Mouse (Mus musculus): ENCODE results near the gene Nsun6. TPM values are rescaled to one million over a fixed set of nuclear protein-coding genes. Genes with fewer than 3 reads are reported as not detected.

Nsun6 gene
- polyA plus RNA-seq, 1 experiment = 0.24 TPM

- no peak overlapping the region for H3K4me3 ChIP-seq (ENCODE audit: low read depth, low read length)
- no peak overlapping the region for H3K27ac ChIP-seq (ENCODE audit: insufficient read depth, low read depth, low read length)
- H3K36me3 ChIP-seq (ENCODE audit: control insufficient read depth, insufficient read depth, low read length) = peaks cover 11% of the 10 kb centered on the region; the same call in 1 of the 2 replicates
- no peaks in the 10 kb centered on the region for H3K4me1 ChIP-seq (ENCODE audit: control insufficient read depth, insufficient read depth, insufficient read length, low read length)
- TF ChIP-seq POLR2A (IDR thresholded peaks at IDR 0.05; ENCODE audit: low read depth, low read length) = no peak
- no peak for TF ChIP-seq CTCF (IDR thresholded peaks at IDR 0.05; ENCODE audit: extremely low read depth, insufficient read length, insufficient replicate concordance, low read depth, low read length)
- no peaks in the 10 kb centered on the region for H3K27me3 ChIP-seq (ENCODE audit: control insufficient read depth, insufficient read depth, low read length)
- WGBS = 84% methylated on average over 5 of the region's 5 CpGs
Measured at GRCm38 (mm10) chr2:14997836-14998235, 57.0 kb downstream of the Nsun6 start.

- Histone ChIP-seq H3K36me3 (ENCODE audit: control insufficient read depth, insufficient read depth, low read length) (peaks cover 11% of the 10 kb centered on the region; the same call in 1 of the 2 replicates), H3K4me1 (ENCODE audit: control insufficient read depth, insufficient read depth, insufficient read length, low read length) (no peaks in the 10 kb centered on the region), H3K4me3 (ENCODE audit: low read depth, low read length) (no peak overlapping the region), H3K27ac (ENCODE audit: insufficient read depth, low read depth, low read length) (no peak overlapping the region), H3K27me3 (ENCODE audit: control insufficient read depth, insufficient read depth, low read length) (no peaks in the 10 kb centered on the region)
- WGBS = 94% methylated on average over 4 of the region's 4 CpGs
- TF ChIP-seq POLR2A (IDR thresholded peaks at IDR 0.05; ENCODE audit: low read depth, low read length) (no peak), CTCF (IDR thresholded peaks at IDR 0.05; ENCODE audit: extremely low read depth, insufficient read length, insufficient replicate concordance, low read depth, low read length) (no peak)
Measured at GRCm38 (mm10) chr2:14996036-14996435, 58.8 kb downstream of the Nsun6 start.

GRCm38 (mm10) chr2:14992531-14992930 is 62.3 kb downstream of the Nsun6 start:
- Histone ChIP-seq H3K36me3 (ENCODE audit: control insufficient read depth, insufficient read depth, low read length) (peaks cover 9% of the 10 kb centered on the region; the same call in 1 of the 2 replicates), H3K4me3 (ENCODE audit: low read depth, low read length) (no peak overlapping the region), H3K27ac (ENCODE audit: insufficient read depth, low read depth, low read length) (no peak overlapping the region), H3K4me1 (ENCODE audit: control insufficient read depth, insufficient read depth, insufficient read length, low read length) (no peaks in the 10 kb centered on the region), H3K27me3 (ENCODE audit: control insufficient read depth, insufficient read depth, low read length) (no peaks in the 10 kb centered on the region; the same call in 1 of the 2 replicates)
- WGBS = 85% methylated on average over 4 of the region's 4 CpGs
- TF ChIP-seq CTCF (IDR thresholded peaks at IDR 0.05; ENCODE audit: extremely low read depth, insufficient read length, insufficient replicate concordance, low read depth, low read length) = no peak
- no peak for TF ChIP-seq POLR2A (IDR thresholded peaks at IDR 0.05; ENCODE audit: low read depth, low read length)

- 78% methylated on average over 4 of the region's 4 CpGs for WGBS
- Histone ChIP-seq H3K36me3 (ENCODE audit: control insufficient read depth, insufficient read depth, low read length) (no peaks in the 10 kb centered on the region), H3K4me3 (ENCODE audit: low read depth, low read length) (no peak overlapping the region), H3K27me3 (ENCODE audit: control insufficient read depth, insufficient read depth, low read length) (no peaks in the 10 kb centered on the region; the same call in 1 of the 2 replicates), H3K4me1 (ENCODE audit: control insufficient read depth, insufficient read depth, insufficient read length, low read length) (no peaks in the 10 kb centered on the region), H3K27ac (ENCODE audit: insufficient read depth, low read depth, low read length) (no peak overlapping the region)
- no peak for TF ChIP-seq POLR2A (IDR thresholded peaks at IDR 0.05; ENCODE audit: low read depth, low read length)
- TF ChIP-seq CTCF (IDR thresholded peaks at IDR 0.05; ENCODE audit: extremely low read depth, insufficient read length, insufficient replicate concordance, low read depth, low read length) = no peak
Measured at GRCm38 (mm10) chr2:14989350-14989749, 65.5 kb downstream of the Nsun6 start.

- Histone ChIP-seq H3K27me3 (ENCODE audit: control insufficient read depth, insufficient read depth, low read length) (no peaks in the 10 kb centered on the region; the same call in 1 of the 2 replicates), H3K36me3 (ENCODE audit: control insufficient read depth, insufficient read depth, low read length) (no peaks in the 10 kb centered on the region), H3K4me1 (ENCODE audit: control insufficient read depth, insufficient read depth, insufficient read length, low read length) (no peaks in the 10 kb centered on the region), H3K4me3 (ENCODE audit: low read depth, low read length) (no peak overlapping the region), H3K27ac (ENCODE audit: insufficient read depth, low read depth, low read length) (no peak overlapping the region)
- TF ChIP-seq POLR2A (IDR thresholded peaks at IDR 0.05; ENCODE audit: low read depth, low read length) = no peak
- no peak for TF ChIP-seq CTCF (IDR thresholded peaks at IDR 0.05; ENCODE audit: extremely low read depth, insufficient read length, insufficient replicate concordance, low read depth, low read length)
- 78% methylated on average over 4 of the region's 4 CpGs for WGBS
Measured at GRCm38 (mm10) chr2:14988451-14988850, 66.4 kb downstream of the Nsun6 start.

GRCm38 (mm10) chr2:14984029-14984428 is 70.8 kb downstream of the Nsun6 start:
- Histone ChIP-seq H3K36me3 (ENCODE audit: control insufficient read depth, insufficient read depth, low read length) (no peaks in the 10 kb centered on the region), H3K27ac (ENCODE audit: insufficient read depth, low read depth, low read length) (no peak overlapping the region), H3K4me3 (ENCODE audit: low read depth, low read length) (no peak overlapping the region), H3K27me3 (ENCODE audit: control insufficient read depth, insufficient read depth, low read length) (no peaks in the 10 kb centered on the region; the same call in 1 of the 2 replicates), H3K4me1 (ENCODE audit: control insufficient read depth, insufficient read depth, insufficient read length, low read length) (no peaks in the 10 kb centered on the region)
- 65% methylated on average over 11 of the region's 11 CpGs for WGBS
- no peak for TF ChIP-seq CTCF (IDR thresholded peaks at IDR 0.05; ENCODE audit: extremely low read depth, insufficient read length, insufficient replicate concordance, low read depth, low read length)

GRCm38 (mm10) chr2:14961493-14961892 is 93.4 kb downstream of the Nsun6 start:
- TF ChIP-seq CTCF (IDR thresholded peaks at IDR 0.05; ENCODE audit: extremely low read depth, insufficient read length, insufficient replicate concordance, low read depth, low read length) (no peak), POLR2A (IDR thresholded peaks at IDR 0.05; ENCODE audit: low read depth, low read length) (no peak)
- Histone ChIP-seq H3K36me3 (ENCODE audit: control insufficient read depth, insufficient read depth, low read length) (no peaks in the 10 kb centered on the region), H3K4me1 (ENCODE audit: control insufficient read depth, insufficient read depth, insufficient read length, low read length) (no peaks in the 10 kb centered on the region), H3K27ac (ENCODE audit: insufficient read depth, low read depth, low read length) (no peak overlapping the region), H3K27me3 (ENCODE audit: control insufficient read depth, insufficient read depth, low read length) (no peaks in the 10 kb centered on the region), H3K4me3 (ENCODE audit: low read depth, low read length) (no peak overlapping the region)
- 77% methylated on average over 2 of the region's 2 CpGs for WGBS

Data from small intestine, adult 2 months (tissue).